Mouse (Mus musculus) kidney, adult 2 months (tissue): Measurements from ENCODE around the gene Gm4881.

ENCODE experiments used
- CTCF ChIP-seq: fragments of 200-500 bp; conservative IDR thresholded peaks from 2 replicates; pipeline ENCODE4 v1.5.1; 2011; ENCODE audit warnings: low read depth, mild to moderate bottlenecking, control low read depth, low read length, moderate library complexity, mixed read lengths; ENCODE audit not compliant: insufficient read depth, insufficient read length
- POLR2A ChIP-seq: fragments of 200-500 bp; IDR thresholded peaks from one replicate; pipeline ENCODE4 v1.6.1; 2011; ENCODE audit warnings: low read depth, low read length, control low read depth

- TF ChIP-seq CTCF (no peak), POLR2A (no peak)
These were observed 54.7 kb downstream of the Gm4881 start for GRCm38 (mm10) chr7:24889431-24890220.
